Mouse (Mus musculus): ENCODE data around the gene Hcfc2.

Hcfc2 gene

GRCm38 (mm10) chr10:82695956-82696355, at the start of gene Hcfc2:
TSS of gene Hcfc2 (plus strand) at chr10:82696160.
- no peak for DNase-seq

DNA sequence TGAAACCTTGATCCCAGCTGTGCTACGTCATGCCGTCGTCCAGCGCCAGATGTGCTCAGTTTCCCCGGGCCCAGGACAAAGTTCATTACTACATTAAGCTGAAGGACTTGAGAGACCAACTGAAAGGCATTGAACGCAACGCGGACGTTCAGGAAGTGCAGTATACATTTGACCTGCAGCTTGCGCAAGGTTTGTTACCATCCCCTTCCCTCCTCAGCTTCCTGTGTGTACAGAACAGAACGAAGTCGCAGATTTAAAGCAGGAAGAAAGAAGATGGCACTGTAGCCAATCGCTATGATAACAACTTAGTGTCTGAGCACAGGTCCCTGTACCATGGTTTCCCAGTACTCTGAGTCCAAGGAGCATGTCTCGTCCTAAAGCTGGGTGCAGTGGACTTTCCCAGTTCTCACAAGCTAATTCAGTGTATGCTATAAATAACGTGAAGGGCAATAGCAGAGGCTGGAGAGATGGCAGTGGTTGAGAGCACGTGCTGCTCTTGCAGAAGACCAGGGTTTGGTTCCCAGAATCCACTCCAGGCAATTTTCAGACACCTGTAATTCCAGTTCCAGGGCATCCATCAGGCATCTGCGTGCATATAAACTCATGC, 48.7 kb upstream of the Hcfc2 start:
- DNase-seq = no peak

DNA sequence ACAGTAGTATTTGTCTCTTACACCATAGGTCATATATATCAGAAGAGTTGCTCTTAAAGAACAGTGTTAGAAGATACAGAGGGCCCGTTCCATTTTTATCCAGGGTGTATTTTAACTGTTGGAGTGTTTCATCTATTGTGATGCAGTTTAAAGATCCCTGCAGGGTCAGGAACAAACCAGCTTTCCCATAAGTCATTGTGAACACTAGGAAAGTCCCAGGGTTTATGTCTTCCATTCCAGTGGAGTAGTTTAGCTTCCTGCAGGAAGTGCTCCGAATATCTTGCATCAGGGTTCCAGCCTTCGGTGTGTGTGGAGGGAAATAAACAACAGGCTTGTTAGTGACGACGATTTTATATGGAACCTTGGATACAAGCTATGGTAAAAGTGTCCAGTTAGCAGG, 44.7 kb upstream of the Hcfc2 start:
- no peak for DNase-seq

- DNase-seq = no peak
Measured at GRCm38 (mm10) chr10:82652625-82653024, 43.3 kb upstream of the Hcfc2 start.

DNA sequence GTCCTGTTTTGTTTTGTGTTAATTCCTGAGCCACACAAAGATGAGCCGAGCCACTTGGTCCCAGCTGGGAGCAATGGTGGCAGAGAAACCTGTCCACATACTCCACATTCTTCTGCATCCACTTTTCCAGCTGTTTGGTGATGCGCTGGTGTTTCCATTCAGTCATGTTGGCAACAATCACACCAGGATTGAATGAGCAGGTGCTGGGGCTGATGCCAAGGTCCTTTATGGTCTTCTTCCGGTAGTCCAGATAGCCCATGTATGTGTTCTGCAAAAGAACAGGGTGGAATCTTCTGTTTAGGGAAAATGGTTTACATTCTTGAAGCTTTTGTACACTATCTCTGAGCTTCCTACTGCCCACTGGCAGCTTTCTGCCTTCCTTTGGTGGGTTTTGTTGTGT, 41.4 kb upstream of the Hcfc2 start:
- DNase-seq = no peak

GRCm38 (mm10) chr10:82661820-82662219, 34.1 kb upstream of the Hcfc2 start:
- no peak for DNase-seq

GRCm38 (mm10) chr10:82662267-82662990, 33.5 kb upstream of the Hcfc2 start:
- no peak for DNase-seq

GRCm38 (mm10) chr10:82663289-82663688, 32.7 kb upstream of the Hcfc2 start:
- DNase-seq = no peak

DNA sequence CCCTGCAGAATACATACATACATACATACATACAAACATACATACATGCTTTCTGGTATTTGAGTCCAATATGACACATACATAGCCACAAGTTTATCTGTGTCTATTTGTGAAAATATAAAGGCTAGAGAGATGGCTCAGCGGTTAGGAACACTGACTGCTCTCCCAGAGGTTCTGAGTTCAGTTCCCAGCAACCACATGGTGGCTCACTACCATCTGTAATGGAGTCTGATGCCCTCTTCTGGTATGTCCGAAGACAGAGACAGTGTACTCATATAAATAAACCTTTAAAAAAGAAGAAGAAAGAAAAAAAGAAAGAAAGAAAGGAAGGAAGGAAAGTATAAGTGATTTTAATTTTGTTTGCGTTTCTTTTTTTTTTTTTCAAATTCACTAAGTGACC, 30.0 kb upstream of the Hcfc2 start:
- no peak for DNase-seq

- DNase-seq = peak; percentile 92
Measured at GRCm38 (mm10) chr10:82666436-82667234, 29.3 kb upstream of the Hcfc2 start.

DNA sequence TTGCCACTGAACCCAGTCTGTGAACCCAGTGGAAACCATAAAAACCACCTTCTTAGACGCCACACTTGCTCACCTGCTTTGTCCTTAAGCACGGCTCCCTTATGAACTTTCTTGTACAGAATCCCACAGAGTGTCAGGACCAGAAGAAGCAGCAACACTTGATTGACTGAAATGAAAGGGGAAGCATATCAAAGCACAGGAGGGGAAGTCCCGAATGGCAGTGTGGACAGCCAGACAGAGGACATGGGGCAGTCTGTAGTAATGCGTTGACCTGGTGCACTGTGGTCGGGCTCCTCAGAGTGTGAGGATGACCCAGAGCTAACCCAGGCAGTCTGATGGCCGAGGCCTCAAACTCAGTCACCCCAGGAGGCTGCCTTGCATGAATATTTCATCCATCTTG, 25.8 kb upstream of the Hcfc2 start:
- no peak for DNase-seq

GRCm38 (mm10) chr10:82676949-82677348, 19.0 kb upstream of the Hcfc2 start:
- DNase-seq = no peak

DNA sequence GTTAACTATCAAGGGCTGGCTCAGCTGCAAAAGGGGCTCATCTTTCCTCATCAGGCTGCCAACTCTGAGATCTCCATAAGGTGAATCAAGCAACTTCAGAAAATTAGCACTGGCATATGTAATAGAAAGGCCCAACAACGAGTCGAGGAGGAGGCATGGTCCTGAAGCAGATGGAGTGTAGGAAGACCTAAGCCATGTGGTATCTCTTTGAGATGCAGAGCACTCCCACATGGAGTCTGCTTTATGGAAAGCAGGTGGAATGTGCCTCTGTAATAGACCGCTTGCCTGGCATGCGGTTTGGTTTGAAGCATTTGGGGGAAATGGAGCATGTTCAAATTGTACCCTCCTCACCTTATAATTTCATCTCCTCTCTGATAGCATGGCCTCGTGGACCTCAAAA, 15.2 kb upstream of the Hcfc2 start:
- DNase-seq = no peak

DNA sequence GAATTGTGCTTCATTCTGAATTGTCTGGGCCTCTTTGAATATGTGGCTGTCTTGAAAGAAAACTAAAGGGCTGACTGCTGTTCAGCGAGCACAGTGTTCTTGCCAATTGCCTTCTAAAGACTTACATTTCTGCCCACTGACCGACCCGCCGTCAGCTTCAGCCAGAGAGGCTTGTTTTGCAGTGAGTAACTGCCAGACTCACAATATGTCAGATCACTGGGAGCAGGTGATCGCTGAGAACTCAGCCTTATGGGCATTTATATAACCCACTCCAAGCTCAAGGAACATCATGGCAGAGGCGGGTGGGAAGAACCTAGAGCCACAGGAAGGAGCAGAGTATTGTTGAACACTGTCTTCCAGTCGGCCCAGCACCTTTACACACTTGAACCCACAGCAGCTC, 14.3 kb upstream of the Hcfc2 start:
- DNase-seq = no peak

DNA sequence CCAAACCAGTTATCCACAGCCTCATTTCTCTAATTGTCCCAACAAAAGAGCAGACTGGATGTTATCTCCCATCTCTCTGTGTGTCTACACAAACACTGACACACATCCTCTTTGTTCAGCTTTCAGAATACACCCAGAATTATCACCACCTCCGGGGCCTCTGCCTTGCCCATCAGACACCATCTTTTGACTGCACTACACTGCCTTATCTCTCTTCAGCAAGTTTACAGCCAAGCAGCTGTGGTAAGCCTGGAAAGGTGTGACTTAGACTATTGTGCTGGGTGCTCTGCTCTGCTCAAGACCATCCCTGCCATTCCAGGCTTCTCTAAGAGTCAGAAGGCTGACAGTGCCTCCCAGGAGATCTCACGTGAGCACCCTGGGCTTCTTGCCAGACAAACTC, 10.5 kb upstream of the Hcfc2 start:
- no peak for DNase-seq

DNA sequence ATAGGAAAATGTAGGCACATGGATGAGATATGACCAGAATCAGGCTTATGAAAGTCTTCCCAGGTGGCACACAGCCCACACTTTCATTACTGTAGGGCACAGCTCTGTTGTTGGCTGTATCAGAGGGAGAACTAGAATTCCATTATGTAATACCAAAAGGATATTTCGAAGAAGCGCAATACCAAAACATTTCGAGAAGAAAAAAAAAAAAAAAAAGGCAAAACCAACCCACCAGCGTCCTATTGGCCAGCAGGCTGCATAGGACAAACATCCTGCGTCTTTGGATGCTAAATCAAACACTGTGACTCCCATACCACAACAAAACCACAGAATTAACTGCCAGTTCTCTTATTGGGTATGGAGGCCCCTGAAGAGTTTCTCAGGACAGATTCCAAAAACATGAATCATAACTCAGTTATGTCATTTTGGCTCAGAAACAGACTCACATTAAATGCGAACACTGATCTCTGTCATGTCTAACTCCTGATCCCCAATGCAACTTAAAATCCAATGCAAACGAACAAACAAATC, 6.2 kb upstream of the Hcfc2 start:
- peak; percentile 38 for DNase-seq

GRCm38 (mm10) chr10:82690494-82690893, 5.5 kb upstream of the Hcfc2 start, which contains the start of gene Glt8d2:
TSS of gene Glt8d2 (minus strand) at chr10:82690650.
- peak; percentile 44 for DNase-seq

- peak; percentile 17 for DNase-seq
Measured at GRCm38 (mm10) chr10:82696453-82697079, 606 bp downstream of the Hcfc2 start.

- DNase-seq = peak; percentile 4
Measured at GRCm38 (mm10) chr10:82697305-82697898, 1.4 kb downstream of the Hcfc2 start.

- DNase-seq = peak; percentile 90
Measured at GRCm38 (mm10) chr10:82698712-82699261, 2.8 kb downstream of the Hcfc2 start.

DNA sequence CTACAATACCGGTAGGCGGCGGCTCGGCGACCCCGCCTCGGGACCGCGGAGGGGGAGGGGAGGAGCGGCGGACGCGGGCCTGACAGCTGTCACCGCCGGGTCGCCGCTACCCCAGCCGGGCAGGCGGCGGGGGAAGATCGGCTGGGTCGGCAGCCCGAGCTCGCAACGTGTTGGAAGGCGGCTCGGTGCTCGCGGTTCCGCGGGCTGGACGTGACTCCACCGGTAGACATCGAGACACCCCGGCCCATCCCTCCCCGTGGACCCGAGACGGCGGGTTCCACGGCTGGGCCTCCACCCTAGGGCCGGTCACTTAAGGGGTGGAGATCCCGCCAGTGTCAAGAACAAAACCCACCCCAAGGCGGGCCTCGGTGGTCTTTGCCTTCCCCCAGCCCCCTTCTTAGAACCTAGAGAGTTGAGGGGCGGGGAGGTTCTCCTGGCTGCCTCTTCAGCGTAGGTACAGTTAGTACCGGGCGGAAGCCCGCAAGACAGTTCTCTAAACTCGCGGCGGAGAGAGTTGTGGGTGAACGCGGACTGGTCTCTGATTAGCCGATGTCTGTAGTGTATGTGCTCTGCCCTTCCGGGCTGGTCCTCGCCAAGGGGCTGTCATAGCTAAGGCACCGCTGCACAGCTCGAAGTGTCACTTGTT, 3.5 kb downstream of the Hcfc2 start:
- peak; percentile 21 for DNase-seq

DNA sequence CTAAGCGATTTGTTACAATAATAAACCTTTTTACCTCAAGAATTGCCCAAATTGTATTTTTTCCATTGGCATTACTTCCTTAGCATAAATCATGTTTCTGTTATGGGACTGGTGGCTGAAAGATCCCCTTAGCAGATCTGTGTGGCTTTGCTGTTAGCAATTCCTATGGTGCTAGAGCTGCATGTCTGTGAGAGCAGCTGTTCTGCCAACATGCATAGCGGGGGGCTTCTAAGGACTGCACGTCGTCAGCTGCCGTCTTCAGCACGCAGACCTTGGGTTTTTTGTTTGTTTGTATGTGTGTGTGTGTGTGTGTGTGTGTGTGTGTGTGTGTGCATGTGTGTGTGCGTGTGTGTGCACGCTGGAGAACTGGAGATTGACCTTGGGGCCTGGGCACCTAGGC, 45.4 kb downstream of the Hcfc2 start:
- no peak for DNase-seq

Measured in lung, postnatal 14 days (tissue).